In the genomic region with DNA sequence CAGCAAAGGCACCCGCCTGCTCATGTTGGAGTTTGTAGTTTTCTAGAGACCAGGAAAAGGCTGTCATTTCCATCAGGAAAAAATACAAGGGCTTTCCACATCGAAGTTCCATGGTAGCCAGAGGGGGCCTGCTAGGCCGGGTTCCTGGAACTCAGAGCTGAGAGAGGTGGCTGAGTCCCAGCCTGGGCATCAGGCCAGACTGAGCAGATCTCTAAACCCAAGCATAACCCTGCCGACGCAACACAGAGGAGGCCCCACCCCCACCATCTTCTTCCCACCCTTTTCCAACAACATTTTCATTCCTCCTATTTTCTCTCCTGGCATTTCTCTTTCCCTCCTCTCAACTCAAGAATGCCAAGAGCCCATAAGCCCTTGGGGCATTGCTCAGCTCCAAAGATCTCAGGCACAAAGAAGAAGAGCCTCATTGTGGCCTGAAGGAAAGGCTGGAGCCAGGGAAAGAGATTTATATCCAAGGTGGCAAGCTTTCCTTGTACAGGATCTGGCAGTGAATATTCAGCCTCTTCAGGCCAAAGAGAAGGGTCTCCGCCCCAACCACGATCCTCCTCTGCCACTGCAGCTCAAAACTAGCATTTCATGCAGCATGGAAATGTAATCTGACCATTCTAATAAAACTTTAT, we compare ENCODE assay signal across 8 mouse cellular contexts.
DNase-seq lines count a peak whose midpoint lies in the region; ATAC-seq lines count a peak whose summit lies in the region.

No protein-coding gene starts in this region.

- ATAC-seq in cerebellum, adult (ENCODE audit: insufficient number of reproducible peaks, low FRiP score, low TSS enrichment) = no peak

- DNase-seq in cerebellum, postnatal 14 days = peak; percentile 57 to 67
- peak; percentile 64 to 68 for DNase-seq in right cerebral cortex, postnatal 10 days (ENCODE audit: low spot score in 2 of 2)
- DNase-seq in right cerebral cortex, postnatal 25 days = no peak
- DNase-seq in kidney, postnatal 10 days = peak; percentile 77
- DNase-seq in skeletal muscle tissue, adult 2 months (ENCODE audit: low read depth, low spot score) = peak; percentile 79
- DNase-seq in embryo, embryonic 11 days = no peak
- DNase-seq in T-cell, adult 2 months (ENCODE audit: low spot score) = no peak

Comparison
In these comparisons a context has a peak if more than half of its experiments do, and no peak if none do; other contexts are left out.
1. DNase-seq: peak in cerebellum, postnatal 14 days (2 of 2), right cerebral cortex, postnatal 10 days (2 of 2), kidney, postnatal 10 days (single experiment) and skeletal muscle tissue, adult 2 months (single experiment); none in right cerebral cortex, postnatal 25 days (single experiment), embryo, embryonic 11 days (single experiment) and T-cell, adult 2 months (single experiment).